Mouse (Mus musculus) adrenal gland, postnatal 4 days (tissue): ENCODE measurements around the gene Ralgapa1. TPM values are rescaled to one million over a fixed set of nuclear protein-coding genes. Genes with fewer than 3 reads are reported as not detected.
"Not testable (repeated sequence)": the region's sequence is repeated elsewhere in the genome, so short reads cannot be mapped to it uniquely, and the experiment has no call there.

Source experiments
- DNase-seq, 2 experiments: peaks; one replicate each; pipeline ENCODE4 v3.0.0; 2021 to 2022; ENCODE audit warnings: low spot score in 2 of 2, mixed read lengths in 2 of 2
- total RNA-seq, 2 experiments: library from RNA; stranded (reverse); gene quantifications; 2 replicates each; pipeline ENCODE4 v1.2.3; 2021

Ralgapa1 gene
- total RNA-seq, 2 experiments from 2014 or later, result 70.5 to 76.7 TPM

DNA sequence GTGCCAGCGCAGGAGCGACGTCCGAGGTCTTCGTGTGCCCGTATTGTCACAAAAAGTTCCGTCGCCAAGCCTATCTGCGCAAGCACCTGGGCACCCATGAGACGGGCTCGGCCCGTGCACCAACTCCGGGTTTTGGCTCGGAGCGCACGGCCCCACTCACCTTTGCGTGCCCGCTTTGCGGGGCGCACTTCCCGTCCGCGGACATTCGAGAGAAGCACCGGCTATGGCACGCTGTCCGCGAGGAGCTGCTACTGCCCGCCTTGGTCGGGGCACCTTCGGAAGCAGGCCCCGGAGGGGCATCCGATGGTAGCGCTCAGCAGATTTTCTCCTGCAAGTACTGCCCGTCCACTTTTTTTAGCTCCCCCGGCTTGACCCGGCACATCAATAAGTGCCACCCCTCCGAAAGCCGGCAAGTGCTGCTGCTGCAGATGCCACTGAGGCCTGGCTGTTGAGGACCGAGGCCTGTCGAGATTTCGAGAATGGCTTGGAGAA is 220.4 kb downstream of the Ralgapa1 start:
- no peak for DNase-seq

DNA sequence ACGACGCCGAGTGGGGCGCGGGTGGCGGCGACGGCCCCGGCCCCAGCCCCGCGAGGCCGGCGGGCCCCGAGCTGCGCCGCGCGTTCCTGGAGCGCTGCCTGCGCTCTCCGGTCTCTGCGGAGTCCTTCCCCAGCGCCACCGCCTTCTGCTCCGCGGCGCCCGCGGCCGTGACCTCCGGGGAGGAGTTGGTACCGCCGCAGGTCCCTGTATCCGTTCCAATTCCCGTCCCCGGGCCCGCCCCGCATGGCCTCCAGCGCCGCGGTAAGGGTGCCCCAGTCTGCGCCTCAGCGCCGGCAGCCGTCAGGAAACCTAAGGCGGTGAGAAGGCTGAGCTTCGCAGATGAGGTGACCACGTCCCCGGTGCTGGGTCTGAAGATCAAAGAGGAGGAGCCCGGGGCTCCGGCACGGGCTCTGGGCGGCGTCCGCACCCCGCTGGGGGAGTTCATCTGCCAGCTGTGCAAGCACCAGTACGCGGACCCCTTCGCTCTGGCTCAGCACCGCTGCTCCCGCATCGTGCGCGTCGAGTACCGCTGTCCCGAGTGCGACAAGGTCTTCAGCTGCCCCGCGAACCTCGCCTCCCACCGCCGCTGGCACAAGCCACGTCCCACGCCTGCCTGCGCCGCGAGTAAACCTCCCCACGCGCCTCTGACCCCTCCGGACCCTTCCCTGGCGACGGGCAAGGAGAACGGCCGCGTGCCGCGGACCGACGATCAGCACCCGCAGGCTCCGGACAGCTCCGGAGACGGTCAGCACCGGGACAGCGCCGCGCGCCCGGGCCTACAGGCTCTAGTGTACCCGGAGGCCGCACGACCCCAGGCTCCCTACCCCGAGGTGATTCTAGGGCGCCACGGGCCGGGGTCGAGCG is 221.1 kb downstream of the Ralgapa1 start:
- DNase-seq, result peak; percentile 49 to 56

DNA sequence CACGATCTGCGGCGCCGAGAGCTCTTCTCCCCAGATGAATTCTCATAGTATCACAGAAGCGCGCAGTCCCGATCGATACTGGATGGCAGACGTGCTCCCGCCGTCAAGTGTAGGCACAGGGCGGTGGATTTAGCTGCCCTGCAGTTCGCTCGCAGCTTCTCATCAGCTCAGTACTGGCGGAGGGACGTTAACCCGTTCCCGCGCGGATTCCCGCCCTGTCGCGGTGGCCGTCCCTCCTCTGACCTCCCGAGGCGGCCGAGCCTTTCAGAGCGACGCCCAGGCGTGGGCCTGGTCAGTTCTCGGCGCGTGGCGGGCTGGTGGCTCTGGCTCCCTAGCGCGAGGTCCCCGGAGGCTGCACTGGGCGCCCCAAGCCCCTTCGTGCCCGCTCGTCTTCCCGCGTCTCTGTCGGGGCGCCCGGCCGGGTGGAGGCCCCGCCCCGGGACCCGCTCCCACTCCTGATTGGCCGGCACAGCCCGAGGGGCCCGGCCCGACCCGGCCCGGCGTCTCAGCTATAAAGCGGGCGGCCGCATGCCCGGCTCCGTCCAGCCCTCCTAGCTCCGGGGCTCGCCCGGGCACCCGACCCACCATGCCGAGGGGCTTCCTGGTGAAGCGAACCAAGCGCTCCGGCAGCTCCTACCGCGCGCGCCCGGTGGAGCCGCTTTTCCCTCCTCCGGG is 221.9 kb downstream of the Ralgapa1 start, which contains the start of gene Insm2:
Gene Insm2 (plus strand): TSS at position 541 of the 675 bp plus-strand sequence.
- peak in 1 of 2 experiments; percentile 14 for DNase-seq

GRCm38 (mm10) chr12:55598537-55598886 is 222.5 kb downstream of the Ralgapa1 start:
- no peak for DNase-seq

GRCm38 (mm10) chr12:55586936-55587335 is 234.0 kb downstream of the Ralgapa1 start:
- not testable (repeated sequence) for DNase-seq

DNA sequence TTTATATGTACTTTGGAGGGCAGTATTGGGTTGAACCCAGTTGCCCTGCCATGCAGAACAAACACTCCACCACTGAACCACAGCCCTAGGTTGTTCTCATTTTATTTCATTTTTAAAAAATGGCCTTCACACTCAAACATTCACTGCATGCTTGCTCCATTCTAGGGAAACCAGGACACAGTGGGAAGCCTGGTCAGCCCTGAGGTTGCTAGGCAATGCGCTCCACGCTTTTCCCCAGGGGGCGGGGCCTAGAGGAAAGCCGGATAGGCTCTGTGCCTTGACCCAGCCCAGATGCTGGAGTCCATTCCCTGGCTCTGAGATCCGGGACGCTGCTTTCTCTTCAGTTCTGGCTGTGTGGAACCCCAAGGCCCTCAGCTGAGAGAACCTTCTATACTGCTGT is 247.2 kb downstream of the Ralgapa1 start:
- DNase-seq, result no peak

- DNase-seq, result no peak
Measured at GRCm38 (mm10) chr12:55573089-55573488, 247.9 kb downstream of the Ralgapa1 start.

- no peak for DNase-seq
Measured at GRCm38 (mm10) chr12:55571661-55572060, 249.3 kb downstream of the Ralgapa1 start.

- no peak for DNase-seq
Measured at GRCm38 (mm10) chr12:55571181-55571580, 249.8 kb downstream of the Ralgapa1 start.

- DNase-seq, result no peak
Measured at GRCm38 (mm10) chr12:55570646-55571045, 250.3 kb downstream of the Ralgapa1 start.

GRCm38 (mm10) chr12:55569676-55570075 is 251.3 kb downstream of the Ralgapa1 start:
- no peak for DNase-seq

- no peak for DNase-seq
Measured at GRCm38 (mm10) chr12:55568466-55568865, 252.5 kb downstream of the Ralgapa1 start.

DNA sequence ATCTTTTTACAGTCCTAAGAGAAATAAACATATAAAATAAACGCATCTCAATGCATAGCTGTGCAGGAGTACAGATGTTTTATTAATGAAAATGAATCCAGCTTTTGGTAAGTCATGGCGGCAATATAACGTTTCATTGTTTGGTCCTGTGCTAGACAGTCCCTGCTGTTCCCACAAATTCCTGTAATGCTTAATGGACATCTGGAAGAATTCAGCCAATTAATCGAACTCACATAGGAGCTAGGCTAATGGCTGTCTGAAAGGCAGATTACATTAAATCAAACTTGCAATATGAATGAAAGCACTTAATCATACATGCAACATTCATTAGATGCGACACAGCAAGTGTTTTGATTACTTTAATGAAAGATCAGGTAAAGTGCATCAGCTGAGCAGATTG is 254.1 kb downstream of the Ralgapa1 start:
- DNase-seq, result no peak

- no peak for DNase-seq
Measured at GRCm38 (mm10) chr12:55565867-55566266, 255.1 kb downstream of the Ralgapa1 start.

GRCm38 (mm10) chr12:55565206-55565605 is 255.8 kb downstream of the Ralgapa1 start, which contains the start of gene Aldoart2:
TSS of gene Aldoart2 (plus strand) at chr12:55565239.
- no peak for DNase-seq

DNA sequence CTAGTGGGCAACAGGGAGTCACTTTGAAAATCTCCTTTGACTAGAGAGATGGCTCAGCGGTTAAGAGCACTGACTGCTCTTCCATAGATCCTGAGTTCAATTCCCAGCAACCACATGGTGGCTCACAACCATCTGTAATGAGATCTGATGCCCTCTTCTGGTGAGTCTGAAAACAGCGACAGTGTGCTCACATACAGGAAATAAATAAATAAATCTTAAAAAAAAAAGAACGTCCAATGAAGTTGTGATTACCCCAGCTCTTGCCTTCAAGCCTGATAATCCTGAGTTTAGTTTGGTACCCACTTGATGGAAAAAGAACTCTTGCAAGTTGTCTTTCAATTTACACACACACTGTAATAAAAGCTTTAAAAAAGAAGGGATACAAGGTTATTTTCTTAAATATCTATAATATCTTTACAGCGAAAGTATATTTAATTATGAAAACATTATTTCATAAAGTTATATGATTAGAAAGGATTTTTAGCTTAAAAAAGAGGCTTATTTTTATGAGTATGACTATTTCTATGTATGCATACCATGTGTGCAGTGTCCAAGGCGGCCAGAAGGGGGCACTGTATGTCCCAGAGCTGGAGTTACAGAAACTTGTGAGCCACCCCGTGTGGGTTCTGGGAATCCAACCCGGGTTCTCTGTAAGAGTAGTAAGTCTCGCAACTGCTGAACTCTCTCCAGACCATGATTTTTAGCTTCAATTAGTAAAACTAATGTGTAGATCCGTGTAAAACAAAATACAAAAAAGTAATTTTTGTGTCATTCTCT is 256.6 kb downstream of the Ralgapa1 start:
- no peak for DNase-seq

DNA sequence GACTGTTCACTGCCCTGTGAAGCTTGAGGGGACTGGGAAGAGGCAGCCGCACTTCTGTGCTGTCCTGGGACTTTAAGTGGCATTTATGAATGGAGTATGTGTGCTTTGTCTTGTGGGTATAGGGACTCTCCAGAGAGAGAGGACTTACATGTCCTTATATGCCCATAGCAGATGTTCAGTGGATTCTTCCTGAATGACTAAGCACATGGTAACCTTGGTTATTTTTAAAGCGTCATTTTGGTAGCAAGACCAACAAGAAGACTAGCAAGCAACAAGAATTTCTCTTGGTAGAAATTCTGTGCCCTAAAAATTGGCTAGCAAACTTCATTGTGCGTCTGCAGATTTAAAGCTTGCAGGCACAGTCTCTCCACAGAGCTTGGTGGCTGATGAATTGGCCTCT is 257.2 kb downstream of the Ralgapa1 start:
- no peak for DNase-seq

DNA sequence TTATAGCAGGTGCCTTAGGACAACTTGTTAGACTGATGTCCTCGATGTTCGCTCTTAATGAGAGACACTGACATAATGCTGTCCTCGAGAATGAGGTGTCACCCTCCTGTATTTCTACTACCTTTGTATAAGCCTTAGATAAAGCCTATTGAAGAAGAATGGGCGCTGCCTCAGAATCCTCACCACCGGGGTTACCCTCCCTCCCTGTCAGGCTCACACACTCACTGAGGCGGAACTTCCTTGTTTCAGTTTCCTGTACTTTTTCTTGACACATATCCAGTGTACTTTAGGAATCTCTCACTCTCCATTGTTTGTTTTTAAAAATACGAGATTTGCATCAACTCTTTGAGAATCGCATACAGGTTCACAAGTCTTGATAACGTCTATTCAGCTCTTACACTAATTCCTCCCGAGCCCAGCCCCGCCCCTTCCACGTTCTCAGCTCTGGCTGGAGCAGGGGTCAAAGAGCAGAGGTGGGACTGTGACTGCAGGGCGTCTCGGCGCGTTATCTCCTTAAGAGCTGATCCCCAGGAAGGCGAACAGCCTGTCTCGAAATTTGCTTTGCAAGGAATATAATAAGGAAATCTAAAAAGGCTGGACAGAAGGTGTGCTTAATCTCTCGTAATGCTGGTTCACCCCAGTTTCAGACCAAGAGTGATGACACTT is 260.8 kb downstream of the Ralgapa1 start:
- DNase-seq, result no peak

DNA sequence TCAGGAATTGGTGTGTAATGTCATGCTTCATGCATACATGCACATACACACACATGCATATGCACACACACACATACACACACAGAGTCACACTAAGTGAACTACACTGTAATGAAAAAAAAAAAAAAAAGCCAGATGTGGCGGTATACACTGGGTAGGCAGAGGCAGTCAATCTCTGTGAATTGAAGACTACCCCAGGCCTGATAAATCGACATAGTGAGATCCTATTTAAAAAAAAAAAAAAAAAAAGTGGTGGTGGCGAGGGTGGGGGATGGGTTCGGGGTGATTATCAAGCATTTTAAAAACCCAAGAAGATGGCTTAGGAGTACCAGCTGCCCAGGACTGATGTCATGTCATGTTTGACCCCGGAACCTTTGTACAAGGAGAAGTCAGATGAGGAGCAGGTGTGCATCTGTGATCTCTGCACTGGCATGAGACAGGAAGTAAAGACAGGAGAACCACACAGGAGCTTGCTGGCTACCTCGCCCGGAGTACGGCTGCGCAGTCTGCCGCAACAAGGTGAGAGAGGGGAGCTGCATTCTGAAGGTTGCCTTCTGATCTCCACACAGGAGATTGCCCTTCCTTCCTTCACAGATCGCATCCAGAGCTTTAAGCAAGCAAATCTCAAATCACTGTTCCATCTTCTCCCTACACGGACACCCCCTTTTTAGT is 261.6 kb downstream of the Ralgapa1 start:
- no peak for DNase-seq

- DNase-seq, result no peak
Measured at GRCm38 (mm10) chr12:55557866-55558265, 263.1 kb downstream of the Ralgapa1 start.
